Mouse (Mus musculus) layer of hippocampus, adult 9-11 months (tissue): ENCODE measurements at regions not wholly inside any gene's neighbourhood (a gene's known extent, or its start where the extent isn't known, plus 50 kb on each side); places are given as distances from the start of the nearest gene placed in this dataset.
"Not testable (repeated sequence)": the region's sequence is repeated elsewhere in the genome, so short reads cannot be mapped to it uniquely, and the experiment has no call there.

Source experiments
- DNase-seq: peaks from one replicate; pipeline ENCODE4 v3.0.0; 2022

- DNase-seq = no peak
These were observed 179.4 kb upstream of the Ube2e1 start for GRCm38 (mm10) chr14:18511094-18511493.

GRCm38 (mm10) chr14:18508359-18508647, 176.6 kb upstream of the Ube2e1 start:
- no peak for DNase-seq

GRCm38 (mm10) chr14:18507582-18508358, 176.1 kb upstream of the Ube2e1 start:
- no peak for DNase-seq

GRCm38 (mm10) chr14:18506168-18506567, 174.5 kb upstream of the Ube2e1 start:
- DNase-seq = peak; percentile 27

GRCm38 (mm10) chr14:18500249-18500832, 168.7 kb upstream of the Ube2e1 start:
- peak; percentile 56 for DNase-seq

- no peak for DNase-seq
These were observed 162.4 kb upstream of the Ube2e1 start for GRCm38 (mm10) chr14:18494048-18494447.

DNA sequence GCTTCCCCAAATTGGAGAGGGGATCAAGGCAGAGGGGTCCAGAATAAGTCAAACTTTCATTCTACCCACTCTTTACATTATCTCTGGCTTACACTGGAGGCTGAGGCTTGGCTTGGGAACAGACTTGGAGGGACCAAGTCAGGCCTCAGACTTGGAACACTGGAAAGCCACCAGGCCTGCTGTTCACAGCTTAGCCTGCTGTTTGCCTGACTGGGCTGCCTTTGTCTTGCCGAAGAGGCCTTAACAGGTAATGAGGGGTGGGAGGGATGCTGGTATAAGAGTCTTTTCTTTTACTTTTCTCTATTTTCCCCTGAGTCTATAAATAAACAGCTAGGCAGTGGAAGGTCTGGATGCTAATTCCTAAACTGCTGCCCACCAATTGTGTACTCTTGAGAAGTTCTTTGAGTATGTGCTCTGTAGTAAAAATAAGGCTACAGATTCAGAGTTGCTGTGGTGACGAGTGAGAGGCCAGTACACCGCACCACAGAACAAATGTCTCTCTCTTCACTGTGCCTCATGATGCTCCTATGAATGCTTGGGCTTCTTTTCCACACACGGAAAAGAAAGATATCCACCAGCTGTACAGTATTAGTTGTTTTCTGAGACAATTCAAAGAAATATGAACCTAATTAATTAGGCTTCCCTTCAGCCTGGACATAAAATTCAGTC, 154.6 kb upstream of the Ube2e1 start:
- DNase-seq = no peak

DNA sequence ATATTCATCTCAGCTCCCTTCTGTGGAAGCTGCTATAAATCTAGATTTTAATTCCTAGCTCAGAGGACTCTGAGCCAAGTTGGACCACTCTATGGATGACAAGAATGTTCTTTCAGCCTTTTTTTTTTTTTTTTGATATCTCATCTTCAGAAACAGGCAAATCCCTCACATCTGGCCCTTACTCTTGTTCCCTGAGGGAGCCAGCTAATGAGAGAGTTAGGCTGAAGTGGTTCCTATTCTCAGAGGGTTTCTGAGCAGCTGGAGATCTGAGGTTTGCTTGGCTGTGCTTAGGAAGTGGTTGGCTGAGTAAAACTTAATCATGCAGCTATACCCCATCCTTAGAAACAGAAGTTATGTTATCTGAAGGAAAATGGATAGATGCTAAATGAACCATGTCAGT, 153.9 kb upstream of the Ube2e1 start:
- no peak for DNase-seq

- DNase-seq = no peak
These were observed 145.2 kb upstream of the Ube2e1 start for GRCm38 (mm10) chr14:18476795-18477320.

- DNase-seq = no peak
These were observed 137.0 kb upstream of the Ube2e1 start for GRCm38 (mm10) chr14:18468611-18469010.

GRCm38 (mm10) chr14:18466864-18467263, 135.2 kb upstream of the Ube2e1 start:
- DNase-seq = not testable (repeated sequence)

DNA sequence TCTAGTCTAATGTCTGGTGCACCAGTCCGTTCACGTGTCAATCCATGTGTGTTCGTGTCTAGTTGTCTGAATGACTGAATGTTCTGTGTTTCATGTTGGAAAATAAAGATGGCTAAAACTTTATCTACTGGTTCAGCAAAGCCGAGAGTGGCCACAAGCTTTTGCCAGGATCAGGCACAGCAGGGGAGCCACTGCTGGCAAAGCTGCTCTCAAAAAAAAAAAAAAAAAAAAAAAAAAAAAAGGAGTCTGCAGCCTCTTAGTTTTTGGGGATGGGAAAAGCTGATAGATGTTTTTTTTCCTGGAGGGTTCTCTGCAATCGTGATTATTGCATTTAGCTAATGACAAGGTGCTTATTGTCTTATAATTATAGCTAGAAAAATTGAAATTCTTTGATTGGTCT, 132.5 kb upstream of the Ube2e1 start:
- DNase-seq = not testable (repeated sequence)

GRCm38 (mm10) chr14:18463230-18463873, 131.7 kb upstream of the Ube2e1 start:
- DNase-seq = no peak

- no peak for DNase-seq
These were observed 130.7 kb upstream of the Ube2e1 start for GRCm38 (mm10) chr14:18462381-18462780.

GRCm38 (mm10) chr14:18448666-18449065, 117.0 kb upstream of the Ube2e1 start:
- no peak for DNase-seq

DNA sequence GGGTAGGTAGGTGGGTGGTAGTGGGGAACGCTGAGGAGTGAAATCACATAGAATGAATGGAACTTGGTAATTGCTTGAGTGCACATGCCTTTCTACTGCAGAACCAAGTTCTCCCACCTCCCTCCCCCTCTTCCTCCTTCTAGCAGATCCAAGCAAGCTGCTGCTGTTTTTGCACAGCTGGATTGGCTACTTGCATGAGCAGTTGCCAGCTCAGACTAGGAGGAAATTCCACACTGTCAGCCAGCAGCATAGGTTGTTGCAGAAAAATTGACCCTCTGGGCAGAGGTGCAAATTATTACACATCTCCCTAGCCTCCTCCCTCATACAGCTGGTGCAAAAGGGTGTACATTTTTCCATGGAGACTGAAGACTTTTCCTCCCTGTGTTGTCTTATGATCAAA, 112.8 kb upstream of the Ube2e1 start:
- no peak for DNase-seq

DNA sequence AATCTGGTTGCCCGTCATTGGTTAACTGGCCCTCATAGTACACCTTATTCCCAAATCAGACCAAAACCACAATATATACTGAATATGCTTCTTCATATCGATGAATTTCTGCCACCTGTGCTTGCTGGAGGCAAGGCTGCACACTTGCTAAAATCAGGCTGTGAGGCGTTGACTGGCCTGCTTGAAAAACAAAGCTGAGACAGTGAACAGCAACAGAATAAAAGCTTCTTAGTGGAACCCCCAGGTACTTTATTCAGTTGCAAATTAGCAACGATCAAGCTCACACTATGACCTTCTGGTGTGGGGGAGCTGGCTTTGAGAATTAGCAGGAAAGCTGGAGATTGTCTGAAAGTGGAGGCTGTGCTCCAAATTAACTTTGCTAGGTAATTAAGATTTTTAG, 97.3 kb upstream of the Ube2e1 start:
- not testable (repeated sequence) for DNase-seq

- DNase-seq = no peak
These were observed 94.2 kb upstream of the Ube2e1 start for GRCm38 (mm10) chr14:18425887-18426286.

DNA sequence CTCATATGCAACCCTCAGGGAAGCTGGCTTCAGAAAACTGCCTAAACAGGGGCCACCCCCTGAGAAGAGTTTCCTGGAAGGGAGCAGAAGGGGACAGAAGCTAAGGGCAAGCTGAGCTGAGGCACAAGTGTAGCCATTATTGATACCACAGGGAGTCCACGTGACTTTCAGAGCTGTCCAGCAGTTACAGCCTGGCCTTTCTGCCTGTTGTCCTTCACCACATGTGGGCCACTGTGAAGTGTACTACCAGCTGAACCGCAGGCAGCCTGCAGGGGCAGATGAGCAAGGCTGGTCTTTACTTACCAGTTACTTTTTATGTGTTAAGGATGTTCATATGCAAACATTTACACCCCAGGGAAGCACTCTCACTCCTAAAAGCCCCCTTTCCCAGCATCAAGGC, 85.2 kb upstream of the Ube2e1 start:
- no peak for DNase-seq

- DNase-seq = peak; percentile 3
These were observed 84.7 kb upstream of the Ube2e1 start for GRCm38 (mm10) chr14:18416319-18416718.

GRCm38 (mm10) chr14:18398953-18399352, 67.3 kb upstream of the Ube2e1 start:
- no peak for DNase-seq

- DNase-seq = no peak
These were observed 64.6 kb upstream of the Ube2e1 start for GRCm38 (mm10) chr14:18396206-18396764.

DNA sequence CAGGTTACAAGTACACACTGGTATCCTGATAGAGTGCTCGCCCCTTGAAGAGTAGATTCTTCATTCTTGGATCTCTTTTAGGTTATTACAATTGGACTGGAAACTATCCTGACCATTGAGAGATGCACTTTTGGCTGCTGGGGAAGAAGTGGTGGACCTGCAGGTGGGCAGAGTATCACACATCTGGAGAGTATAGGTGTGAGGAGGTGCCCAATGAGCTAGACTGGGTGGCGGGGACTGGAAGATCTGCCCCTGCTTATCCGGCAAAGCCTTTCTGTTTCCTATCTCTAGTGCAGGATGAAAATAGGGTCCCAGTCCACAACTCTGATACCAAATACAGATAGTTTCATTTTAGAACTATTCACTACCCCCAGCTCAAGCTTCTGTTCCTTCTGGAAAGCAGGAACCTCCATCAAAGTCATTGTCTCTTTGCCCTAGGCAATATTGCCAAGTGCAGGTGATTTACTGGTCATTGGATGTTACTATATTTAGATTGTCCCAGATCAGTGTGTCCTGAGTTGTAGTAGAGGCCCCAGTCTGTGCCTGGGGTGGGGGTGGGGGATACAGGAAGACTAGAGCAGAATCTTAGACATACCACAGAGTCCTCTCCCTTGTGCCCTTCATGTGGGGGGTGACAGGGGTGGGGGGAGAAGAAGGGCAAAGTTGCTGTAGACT, 62.5 kb upstream of the Ube2e1 start:
- DNase-seq = no peak
